Mouse (Mus musculus) heart, embryonic 16.5 days (tissue): ENCODE measurements around the gene Mrps21. TPM values are rescaled to one million over a fixed set of nuclear protein-coding genes. Genes with fewer than 3 reads are reported as not detected.

Experiments used
- ATAC-seq: fragments of 200-750 bp; cut with Nextera tagmentation; replicated peaks from 2 replicates; pipeline ENCODE4 v1.8.0; 2017; ENCODE audit warnings: moderate number of reproducible peaks; ENCODE audit not compliant: insufficient read depth, low FRiP score; ENCODE audit errors: extremely low read depth
- H3K27ac ChIP-seq: fragments of 300-500 bp; sonication (generic); 2 replicates; pipeline ENCODE4 v1.5.1; 2014; ENCODE audit warnings: mild to moderate bottlenecking, low read length, control low read depth, moderate library complexity
- H3K27me3 ChIP-seq: fragments of 300-500 bp; sonication (generic); 2 replicates; pipeline ENCODE4 v1.6.1; 2014; ENCODE audit warnings: low read length, mixed read lengths; ENCODE audit not compliant: control insufficient read depth, insufficient read depth
- H3K36me3 ChIP-seq: fragments of 300-500 bp; sonication (generic); 2 replicates; pipeline ENCODE4 v1.6.1; 2014; ENCODE audit not compliant: control insufficient read depth, insufficient read depth
- H3K4me1 ChIP-seq: fragments of 300-500 bp; sonication (generic); 2 replicates; pipeline ENCODE4 v1.6.1; 2014; ENCODE audit warnings: low read length, mixed read lengths; ENCODE audit not compliant: control insufficient read depth, insufficient read depth
- H3K4me2 ChIP-seq: fragments of 300-500 bp; sonication (generic); 2 replicates; pipeline ENCODE4 v1.6.1; 2014; ENCODE audit warnings: low read depth, mild to moderate bottlenecking, control low read depth, low read length
- H3K4me3 ChIP-seq: fragments of 300-500 bp; sonication (generic); 2 replicates; pipeline ENCODE4 v1.5.1; 2014; ENCODE audit warnings: mild to moderate bottlenecking, control low read depth, low read length
- H3K9ac ChIP-seq: fragments of 300-500 bp; sonication (generic); 2 replicates; pipeline ENCODE4 v1.6.1; 2014; ENCODE audit warnings: low read length, control low read depth
- H3K9me3 ChIP-seq: fragments of 300-500 bp; sonication (generic); replicated peaks from 2 replicates; pipeline ENCODE4 v1.6.1; 2016; ENCODE audit warnings: low read length; ENCODE audit not compliant: control insufficient read depth
- WGBS: fragments of 180-500 bp; shearing (Covaris S2); extraction: QIAGEN DNeasy Blood & Tissue Kit; methylation state at CpG from one replicate; pipeline ENCODE4 v1.1.7; 2014; 5-methylcytosine and 5-hydroxymethylcytosine counted together
- polyA plus RNA-seq: library from polyadenylated mRNA; unstranded; fragments of >200 nt; fragmentation: Nextera tagmentation; extraction: Ambion mirVana; gene quantifications from 2 replicates; pipeline ENCODE4 v1.2.1, GENCODE M21; 2015

Gene Mrps21
- polyA plus RNA-seq, 1 experiment from 2014 or later, result 356 TPM

GRCm38 (mm10) chr3:95879063-95879462 lies 7.7 kb upstream of the Mrps21 start:
- Histone ChIP-seq H3K9ac (no peak overlapping the region), H3K4me2 (no peak overlapping the region), H3K27ac (no peak overlapping the region), H3K4me3 (no peak overlapping the region), H3K27me3 (no peaks in the 10 kb centered on the region), H3K4me1 (peaks cover 16% of the 10 kb centered on the region), H3K36me3 (0 out of 2 replicates have a peak, but pooled peaks cover 2% of the 10 kb centered on the region), H3K9me3 (no peaks in the 10 kb centered on the region)
- no peak for ATAC-seq
- WGBS, result 89% methylated on average over 4 of the region's 4 CpGs

GRCm38 (mm10) chr3:95872048-95872447 lies 729 bp upstream of the Mrps21 start:
- no peaks in the 10 kb centered on the region for H3K9me3 ChIP-seq
- H3K4me2 ChIP-seq, result peak overlapping the region; percentile 72
- H3K4me3 ChIP-seq, result peak overlapping the region; percentile 86
- H3K36me3 ChIP-seq, result peaks cover 16% of the 10 kb centered on the region
- no peak for ATAC-seq
- 59% methylated on average over 7 of the region's 7 CpGs for WGBS
- peaks cover 10% of the 10 kb centered on the region for H3K4me1 ChIP-seq
- peak overlapping the region; percentile 58 for H3K27ac ChIP-seq
- H3K27me3 ChIP-seq, result no peaks in the 10 kb centered on the region
- peak overlapping the region; percentile 87 for H3K9ac ChIP-seq

- Histone ChIP-seq H3K9me3 (no peaks in the 10 kb centered on the region), H3K9ac (peak overlapping the region; percentile 87), H3K4me2 (peak overlapping the region; percentile 72), H3K4me1 (peaks cover 10% of the 10 kb centered on the region), H3K27ac (peak overlapping the region; percentile 95), H3K36me3 (peaks cover 18% of the 10 kb centered on the region), H3K4me3 (peak overlapping the region; percentile 86), H3K27me3 (no peaks in the 10 kb centered on the region)
- peak; percentile 4; the same call in 1 of the 2 replicates for ATAC-seq
- WGBS, result 5% methylated on average over 15 of the region's 15 CpGs
These were observed 343 bp downstream of the Mrps21 start for GRCm38 (mm10) chr3:95870976-95871375.

- H3K9me3 ChIP-seq, result no peaks in the 10 kb centered on the region
- no peaks in the 10 kb centered on the region for H3K27me3 ChIP-seq
- WGBS, result 81% methylated on average over 2 of the region's 2 CpGs
- no peak overlapping the region for H3K9ac ChIP-seq
- no peak overlapping the region for H3K27ac ChIP-seq
- ATAC-seq, result no peak
- peaks cover 21% of the 10 kb centered on the region for H3K36me3 ChIP-seq
- no peak overlapping the region for H3K4me2 ChIP-seq
- peaks cover 9% of the 10 kb centered on the region for H3K4me1 ChIP-seq
- H3K4me3 ChIP-seq, result no peak overlapping the region
These were observed 3.9 kb downstream of the Mrps21 start for GRCm38 (mm10) chr3:95867408-95867807.

- no peaks in the 10 kb centered on the region for H3K27me3 ChIP-seq
- WGBS, result 82% methylated on average over 5 of the region's 5 CpGs
- peaks cover 5% of the 10 kb centered on the region; the same call in 1 of the 2 replicates for H3K4me1 ChIP-seq
- H3K27ac ChIP-seq, result no peak overlapping the region
- H3K4me2 ChIP-seq, result no peak overlapping the region
- H3K9ac ChIP-seq, result no peak overlapping the region
- H3K36me3 ChIP-seq, result peaks cover 25% of the 10 kb centered on the region
- no peak for ATAC-seq
- H3K4me3 ChIP-seq, result no peak overlapping the region
- no peaks in the 10 kb centered on the region for H3K9me3 ChIP-seq
These were observed 5.2 kb downstream of the Mrps21 start for GRCm38 (mm10) chr3:95866071-95866470.

GRCm38 (mm10) chr3:95865571-95865970 lies 5.7 kb downstream of the Mrps21 start:
- ATAC-seq, result no peak
- WGBS, result 85% methylated on average over 20 of the region's 20 CpGs
- H3K4me3 ChIP-seq, result no peak overlapping the region

GRCm38 (mm10) chr3:95865050-95865449 lies 6.3 kb downstream of the Mrps21 start:
- Histone ChIP-seq H3K4me2 (no peak overlapping the region), H3K27me3 (no peaks in the 10 kb centered on the region), H3K4me1 (no peaks in the 10 kb centered on the region), H3K9me3 (no peaks in the 10 kb centered on the region), H3K36me3 (peaks cover 25% of the 10 kb centered on the region), H3K4me3 (no peak overlapping the region), H3K9ac (no peak overlapping the region), H3K27ac (no peak overlapping the region)
- no peak for ATAC-seq
- 95% methylated on average over 5 of the region's 5 CpGs for WGBS

More at GRCm38 (mm10) chr3:95865571-95865970, 5.7 kb downstream of the Mrps21 start:
- Histone ChIP-seq H3K9me3 (no peaks in the 10 kb centered on the region), H3K4me1 (peaks cover 3% of the 10 kb centered on the region; the same call in 1 of the 2 replicates), H3K27ac (no peak overlapping the region), H3K4me2 (no peak overlapping the region), H3K36me3 (peaks cover 25% of the 10 kb centered on the region), H3K27me3 (no peaks in the 10 kb centered on the region), H3K9ac (no peak overlapping the region)

- 58% methylated on average over 7 of the region's 7 CpGs for WGBS
- H3K4me3 ChIP-seq, result no peak overlapping the region
- no peak overlapping the region for H3K27ac ChIP-seq
- no peaks in the 10 kb centered on the region for H3K9me3 ChIP-seq
- H3K4me2 ChIP-seq, result no peak overlapping the region
- no peaks in the 10 kb centered on the region for H3K4me1 ChIP-seq
- H3K27me3 ChIP-seq, result no peaks in the 10 kb centered on the region
- no peak overlapping the region for H3K9ac ChIP-seq
- ATAC-seq, result no peak
- H3K36me3 ChIP-seq, result peaks cover 16% of the 10 kb centered on the region; the same call in 1 of the 2 replicates
These were observed 7.7 kb downstream of the Mrps21 start for GRCm38 (mm10) chr3:95863578-95863977.

- no peak overlapping the region for H3K9ac ChIP-seq
- 40% methylated on average over 2 of the region's 2 CpGs for WGBS
- no peak; the same call in 1 of the 2 replicates for ATAC-seq
These were observed 9.5 kb downstream of the Mrps21 start for GRCm38 (mm10) chr3:95861796-95862195.

More at GRCm38 (mm10) chr3:95861796-95862195, 9.5 kb downstream of the Mrps21 start:
- H3K4me3 ChIP-seq, result no peak overlapping the region
- H3K4me1 ChIP-seq, result 0 out of 2 replicates have a peak, but pooled peaks cover under 1% of the 10 kb centered on the region
- no peaks in the 10 kb centered on the region for H3K9me3 ChIP-seq
- H3K4me2 ChIP-seq, result no peak overlapping the region
- no peaks in the 10 kb centered on the region for H3K27me3 ChIP-seq
- no peak overlapping the region for H3K27ac ChIP-seq
- peaks cover 9% of the 10 kb centered on the region; the same call in 1 of the 2 replicates for H3K36me3 ChIP-seq
